Mouse (Mus musculus): ENCODE measurements around the gene Acot7.

DNA sequence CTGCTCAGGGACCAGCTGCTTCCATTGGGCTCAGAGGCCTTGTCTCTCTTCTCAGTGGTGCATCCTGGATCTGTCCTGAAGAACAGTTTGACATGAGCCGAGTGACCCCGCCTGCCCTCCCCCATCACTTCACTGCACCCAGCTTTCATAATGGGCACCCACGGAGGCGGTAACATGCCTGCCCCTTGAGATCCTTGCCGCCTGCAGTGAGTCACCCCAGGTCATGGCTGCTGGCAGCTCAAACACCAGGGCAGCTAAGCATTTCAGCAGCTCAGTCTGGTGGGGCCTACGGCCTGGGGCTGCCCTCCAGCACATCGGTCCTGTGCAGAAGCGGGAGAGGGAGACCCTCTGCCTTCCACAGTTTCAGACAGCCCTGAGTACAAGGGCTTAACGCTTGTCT, 129.6 kb downstream of the Acot7 start:
- no peak for TF ChIP-seq CTCF (IDR thresholded peaks at IDR 0.05; ENCODE audit: insufficient read depth, low read depth, low read length)
- TF ChIP-seq POLR2A (IDR thresholded peaks at IDR 0.05; ENCODE audit: insufficient read depth, low read depth, low read length) = no peak
